ENCODE assay signal across 10 mouse cellular contexts in the genomic region with DNA sequence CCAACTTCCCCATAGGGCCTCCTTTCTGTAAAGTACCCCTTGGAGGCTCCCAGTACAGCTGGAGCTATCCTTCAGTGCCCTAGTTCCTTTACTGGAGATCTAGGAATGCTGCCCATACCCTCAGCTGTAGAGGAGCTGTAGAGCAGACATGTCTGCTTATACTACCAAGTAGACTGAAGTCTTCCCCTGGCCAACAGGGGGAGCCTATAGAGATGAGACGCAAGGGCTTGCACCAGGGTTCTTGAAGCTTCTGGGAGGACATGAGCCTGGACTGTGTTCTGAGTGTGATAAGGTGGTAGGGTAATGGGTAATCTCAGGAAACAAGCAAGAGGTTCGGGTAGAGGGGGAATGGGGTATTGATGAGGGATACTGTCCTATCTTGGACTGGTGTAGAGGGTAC. TPM values are rescaled to one million over a fixed set of nuclear protein-coding genes. Genes with fewer than 3 reads are reported as not detected.
DNase-seq lines count a peak whose midpoint lies in the region; ATAC-seq and TF ChIP-seq lines count a peak whose summit lies in the region.
"Had no signal": no experiment of that assay in that cellular context is flagged by ENCODE, and none has a peak within 500 bp of the region (broad histone marks: within the 10 kb centered on the region; RNA-seq: fewer than 3 reads in every experiment).

No protein-coding gene starts in this region.

- peak; percentile 23 for TF ChIP-seq CTCF in ES-Bruce4 (IDR thresholded peaks at IDR 0.05; ENCODE audit: low read depth, low read length)

- H3K9ac ChIP-seq in ES-Bruce4 (ENCODE audit: low read depth, poor library complexity, severe bottlenecking) = no peak overlapping the region
- H3K9ac ChIP-seq: midbrain, embryonic 15.5 days had no signal

- H3K27me3 ChIP-seq in ES-Bruce4 (ENCODE audit: control insufficient read depth, insufficient read depth, low read length, poor library complexity, severe bottlenecking) = no peaks in the 10 kb centered on the region
- H3K27me3 ChIP-seq: midbrain, embryonic 15.5 days had no signal

- H3K36me3 ChIP-seq in ES-Bruce4 (ENCODE audit: control insufficient read depth, insufficient read depth, low read length, poor library complexity, severe bottlenecking) = no peaks in the 10 kb centered on the region

- H3K27ac ChIP-seq in ES-Bruce4 (ENCODE audit: insufficient read depth, low read length) = no peak overlapping the region
- H3K27ac ChIP-seq: limb, embryonic 10.5 days; midbrain, embryonic 15.5 days had no signal

- no peak overlapping the region for H3K4me3 ChIP-seq in ES-Bruce4 (ENCODE audit: low read depth, low read length)
- H3K4me3 ChIP-seq: limb, embryonic 10.5 days; midbrain, embryonic 15.5 days had no signal

- peak; percentile 63 for ATAC-seq in common myeloid progenitor, adult 5-6 weeks (replicated peaks; ENCODE audit: low read depth, poor library complexity, severe bottlenecking)
- 0 out of 2 replicates have a peak, but pooled peaks have one; percentile 51 for ATAC-seq in megakaryocyte, adult 5-6 weeks (ENCODE audit: poor library complexity, severe bottlenecking)
- ATAC-seq: midbrain, embryonic 15.5 days had no signal

- peak; percentile 41 for DNase-seq in kidney, postnatal 10 days
- DNase-seq in kidney, adult 11 months = no peak
- DNase-seq in right cerebral cortex, postnatal 10 days (ENCODE audit: low spot score in 2 of 2) = no peak
- no peak for DNase-seq in cerebellum, adult 18-20 months
- DNase-seq: cerebellum, adult 2 months had no signal

- no peaks in the 10 kb centered on the region for H3K4me1 ChIP-seq in ES-Bruce4 (ENCODE audit: control insufficient read depth, insufficient read depth, low read length)
- H3K4me1 ChIP-seq: limb, embryonic 10.5 days; midbrain, embryonic 15.5 days had no signal

- no peaks in the 10 kb centered on the region for H3K9me3 ChIP-seq in ES-Bruce4 (replicated peaks; ENCODE audit: control insufficient read depth, insufficient read depth, low read length, poor library complexity, severe bottlenecking)
- H3K9me3 ChIP-seq: limb, embryonic 10.5 days; midbrain, embryonic 15.5 days had no signal

- TF ChIP-seq EP300 in ES-Bruce4 (IDR thresholded peaks at IDR 0.05; ENCODE audit: insufficient read depth, low read depth, low read length) = no peak

- no peak for TF ChIP-seq POLR2A in ES-Bruce4 (IDR thresholded peaks at IDR 0.05; ENCODE audit: insufficient read depth, low read length)

RNA-seq across cellular contexts. Expression of a gene that starts 16.1 kb away (rescaled TPM):
- 37.4 and 39.9 TPM in 2 replicates for polyA plus RNA-seq in ES-Bruce4 (2011; ENCODE audit: insufficient read depth, insufficient read length, low read depth, missing spikeins)
- total RNA-seq in common myeloid progenitor, adult 5-6 weeks (2017) = 50.3 and 53.3 TPM in 2 replicates
- total RNA-seq in megakaryocyte, adult 5-6 weeks (2015) = 1.4 and 1.5 TPM in 2 replicates
- total RNA-seq in megakaryocyte, adult 5-6 weeks (2017) = 1.9 and 3.3 TPM in 2 replicates

RNA-seq across cellular contexts. Expression of a gene that starts 16.2 kb away (rescaled TPM):
- 12.1 and 15.3 TPM in 2 replicates for polyA plus RNA-seq in ES-Bruce4 (2011; ENCODE audit: insufficient read depth, insufficient read length, low read depth, missing spikeins)
- 44.5 and 47.0 TPM in 2 replicates for total RNA-seq in common myeloid progenitor, adult 5-6 weeks (2017)
- 16.6 and 24.0 TPM in 2 replicates for total RNA-seq in megakaryocyte, adult 5-6 weeks (2015)
- total RNA-seq in megakaryocyte, adult 5-6 weeks (2017) = 17.9 and 27.6 TPM in 2 replicates

RNA-seq across cellular contexts. Expression of a gene that starts 24.0 kb away (rescaled TPM):
- 99.0 and 107 TPM in 2 replicates for polyA plus RNA-seq in ES-Bruce4 (2011; ENCODE audit: insufficient read depth, insufficient read length, low read depth, missing spikeins)
- total RNA-seq in common myeloid progenitor, adult 5-6 weeks (2017) = 31.4 and 32.9 TPM in 2 replicates
- 13.3 and 16.8 TPM in 2 replicates for total RNA-seq in megakaryocyte, adult 5-6 weeks (2015)
- total RNA-seq in megakaryocyte, adult 5-6 weeks (2017) = 21.6 and 26.4 TPM in 2 replicates

RNA-seq across cellular contexts. Expression of a gene that starts 30.3 kb away (rescaled TPM):
- polyA plus RNA-seq in ES-Bruce4 (2011; ENCODE audit: insufficient read depth, insufficient read length, low read depth, missing spikeins) = 13.5 and 14.0 TPM in 2 replicates
- total RNA-seq in common myeloid progenitor, adult 5-6 weeks (2017) = 0.39 TPM in 1 of 2 replicates, not detected in the other
- total RNA-seq in megakaryocyte, adult 5-6 weeks (2015) = 1.6 and 1.8 TPM in 2 replicates
- 1.5 and 2.0 TPM in 2 replicates for total RNA-seq in megakaryocyte, adult 5-6 weeks (2017)

RNA-seq across cellular contexts. Expression of a gene that starts 36.2 kb away (rescaled TPM):
- polyA plus RNA-seq in ES-Bruce4 (2011; ENCODE audit: insufficient read depth, insufficient read length, low read depth, missing spikeins) = 33.3 and 43.5 TPM in 2 replicates
- total RNA-seq in common myeloid progenitor, adult 5-6 weeks (2017) = 13.9 and 14.4 TPM in 2 replicates
- 31.2 and 34.5 TPM in 2 replicates for total RNA-seq in megakaryocyte, adult 5-6 weeks (2015)
- 9.1 and 12.3 TPM in 2 replicates for total RNA-seq in megakaryocyte, adult 5-6 weeks (2017)

Comparison
In these comparisons a context has a peak if more than half of its experiments do, and no peak if none do; other contexts are left out.
1. RNA of a gene that starts 16.1 kb away (total RNA-seq): 50.3 to 53.3 TPM in common myeloid progenitor, adult 5-6 weeks; 1.4 to 3.3 TPM in megakaryocyte, adult 5-6 weeks; every median in the first group is over 10 times any median in the second.